Mouse (Mus musculus): ENCODE measurements around the gene Ssx2ip. TPM values are rescaled to one million over a fixed set of nuclear protein-coding genes. Genes with fewer than 3 reads are reported as not detected.

Ssx2ip gene
- total and polyA plus RNA-seq, 3 experiments = 12.8 to 64.0 (median 58.6) TPM

- Histone ChIP-seq H3K36me3 (replicated peaks) (peaks cover 93% of the 10 kb centered on the region), H3K4me3 (ENCODE audit: low read depth, low read length) (no peak overlapping the region), H3K27me3 (ENCODE audit: insufficient read depth, low read length) (no peaks in the 10 kb centered on the region), H3K4me1 (ENCODE audit: insufficient read depth, low read depth, low read length) (peaks cover 16% of the 10 kb centered on the region; the same call in 1 of the 2 replicates), H3K9me3 (replicated peaks) (no peaks in the 10 kb centered on the region)
- ATAC-seq (ENCODE audit: extremely low read depth, insufficient number of reproducible peaks, low FRiP score, poor library complexity, severe bottlenecking) = no peak
- DNase-seq (ENCODE audit: low spot score) = no peak
- TF ChIP-seq CTCF (IDR thresholded peaks at IDR 0.05; ENCODE audit: low read depth, low read length) = no peak
- no peak for TF ChIP-seq POLR2AphosphoS5 (IDR thresholded peaks at IDR 0.05; ENCODE audit: insufficient replicate concordance, low read depth, low read length)
- no peak for TF ChIP-seq GATA1 (IDR thresholded peaks at IDR 0.05; ENCODE audit: borderline replicate concordance, low read length)
- TF ChIP-seq GATA2 (IDR thresholded peaks at IDR 0.05; ENCODE audit: borderline replicate concordance, low read depth, low read length) = no peak
- TF ChIP-seq TAL1 (conservative IDR thresholded peaks at IDR 0.05; ENCODE audit: low read depth, low read length) = no peak
These were observed 30.2 kb downstream of the Ssx2ip start for GRCm38 (mm10) chr3:146434686-146435085.

DNA sequence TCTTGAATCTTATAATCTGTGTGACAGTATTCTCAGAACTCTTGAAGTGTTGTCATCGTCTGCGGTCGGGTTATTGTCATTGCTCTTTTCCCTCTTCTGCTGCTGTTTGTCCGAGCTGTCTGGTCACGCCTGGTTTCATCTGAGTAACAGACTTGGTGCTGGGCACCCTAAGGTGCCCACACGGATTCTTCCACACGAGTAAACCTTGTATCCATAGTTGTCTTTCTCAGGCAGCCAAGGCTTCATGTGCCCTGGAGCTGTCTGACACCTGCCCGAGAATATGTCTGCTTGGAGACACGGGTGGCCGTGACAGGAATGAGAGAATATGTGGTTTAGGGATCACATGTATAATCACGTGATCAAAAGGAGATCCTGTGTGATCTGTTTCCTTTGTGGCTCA lies 31.1 kb downstream of the Ssx2ip start:
- Histone ChIP-seq H3K36me3 (replicated peaks) (peaks cover 92% of the 10 kb centered on the region), H3K4me1 (ENCODE audit: insufficient read depth, low read depth, low read length) (peaks cover 16% of the 10 kb centered on the region; the same call in 1 of the 2 replicates), H3K9me3 (replicated peaks) (no peaks in the 10 kb centered on the region), H3K4me3 (ENCODE audit: low read depth, low read length) (no peak overlapping the region), H3K27me3 (ENCODE audit: insufficient read depth, low read length) (no peaks in the 10 kb centered on the region)
- no peak for TF ChIP-seq CTCF (IDR thresholded peaks at IDR 0.05; ENCODE audit: low read depth, low read length)
- DNase-seq (ENCODE audit: low spot score) (no peak), ATAC-seq (ENCODE audit: extremely low read depth, insufficient number of reproducible peaks, low FRiP score, poor library complexity, severe bottlenecking) (no peak)

DNA sequence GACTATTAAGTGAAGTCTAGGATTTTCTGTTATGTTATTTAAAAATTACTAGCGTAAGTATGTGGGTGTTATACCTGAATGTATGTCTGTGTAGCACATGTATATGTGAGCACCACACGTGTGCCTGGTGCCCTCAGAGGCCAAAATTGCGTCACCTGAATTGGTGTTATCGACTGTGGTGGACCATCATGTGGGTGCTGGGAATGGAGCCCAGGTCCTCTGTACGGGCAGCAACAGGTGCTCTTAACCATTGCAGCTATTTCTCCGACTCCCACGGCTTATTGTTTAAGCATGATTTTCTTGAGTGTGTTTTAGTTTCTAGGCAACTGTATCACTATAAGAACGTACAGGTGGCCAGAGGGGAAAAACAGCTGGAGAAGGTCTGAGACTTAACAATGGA lies 31.7 kb downstream of the Ssx2ip start:
- H3K27me3 ChIP-seq (ENCODE audit: insufficient read depth, low read length) = no peaks in the 10 kb centered on the region
- TF ChIP-seq TAL1 (conservative IDR thresholded peaks at IDR 0.05; ENCODE audit: low read depth, low read length) (no peak), CTCF (IDR thresholded peaks at IDR 0.05; ENCODE audit: low read depth, low read length) (no peak), POLR2AphosphoS5 (IDR thresholded peaks at IDR 0.05; ENCODE audit: insufficient replicate concordance, low read depth, low read length) (no peak), GATA2 (IDR thresholded peaks at IDR 0.05; ENCODE audit: borderline replicate concordance, low read depth, low read length) (no peak), GATA1 (IDR thresholded peaks at IDR 0.05; ENCODE audit: borderline replicate concordance, low read length) (no peak)
- ATAC-seq (ENCODE audit: extremely low read depth, insufficient number of reproducible peaks, low FRiP score, poor library complexity, severe bottlenecking) = no peak
- no peaks in the 10 kb centered on the region for H3K9me3 ChIP-seq (replicated peaks)
- no peak for DNase-seq (ENCODE audit: low spot score)
- H3K36me3 ChIP-seq (replicated peaks) = peaks cover 90% of the 10 kb centered on the region
- no peak overlapping the region for H3K4me3 ChIP-seq (ENCODE audit: low read depth, low read length)
- H3K4me1 ChIP-seq (ENCODE audit: insufficient read depth, low read depth, low read length) = peaks cover 16% of the 10 kb centered on the region; the same call in 1 of the 2 replicates

DNA sequence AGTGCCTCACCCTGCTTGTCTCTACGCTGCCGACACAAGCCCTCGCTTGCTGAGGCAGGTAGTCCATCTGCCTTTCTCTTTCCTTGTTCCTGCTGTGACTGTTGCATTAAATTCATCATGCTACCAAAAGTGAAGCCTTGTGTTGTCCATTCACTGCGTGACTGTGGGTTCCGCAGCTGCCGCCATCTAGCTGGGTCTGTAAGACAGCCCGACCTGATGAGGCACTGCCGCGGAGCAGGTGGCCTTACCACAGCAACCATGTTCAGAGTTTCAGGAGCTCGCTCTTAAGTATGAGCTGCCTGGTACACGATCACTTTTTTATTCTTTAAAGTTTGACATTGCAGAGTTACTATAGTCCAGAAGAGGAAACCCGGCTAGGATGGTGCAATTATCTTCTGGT lies 35.6 kb downstream of the Ssx2ip start:
- H3K9me3 ChIP-seq (replicated peaks) = no peaks in the 10 kb centered on the region
- ATAC-seq (ENCODE audit: extremely low read depth, insufficient number of reproducible peaks, low FRiP score, poor library complexity, severe bottlenecking) = no peak
- no peak for DNase-seq (ENCODE audit: low spot score)
- peaks cover 85% of the 10 kb centered on the region for H3K36me3 ChIP-seq (replicated peaks)
- TF ChIP-seq TAL1 (conservative IDR thresholded peaks at IDR 0.05; ENCODE audit: low read depth, low read length) (no peak), CTCF (IDR thresholded peaks at IDR 0.05; ENCODE audit: low read depth, low read length) (no peak), POLR2AphosphoS5 (IDR thresholded peaks at IDR 0.05; ENCODE audit: insufficient replicate concordance, low read depth, low read length) (no peak), GATA1 (IDR thresholded peaks at IDR 0.05; ENCODE audit: borderline replicate concordance, low read length) (no peak), GATA2 (IDR thresholded peaks at IDR 0.05; ENCODE audit: borderline replicate concordance, low read depth, low read length) (no peak)
- H3K4me3 ChIP-seq (ENCODE audit: low read depth, low read length) = no peak overlapping the region
- no peaks in the 10 kb centered on the region for H3K4me1 ChIP-seq (ENCODE audit: insufficient read depth, low read depth, low read length)
- H3K27me3 ChIP-seq (ENCODE audit: insufficient read depth, low read length) = no peaks in the 10 kb centered on the region

DNA sequence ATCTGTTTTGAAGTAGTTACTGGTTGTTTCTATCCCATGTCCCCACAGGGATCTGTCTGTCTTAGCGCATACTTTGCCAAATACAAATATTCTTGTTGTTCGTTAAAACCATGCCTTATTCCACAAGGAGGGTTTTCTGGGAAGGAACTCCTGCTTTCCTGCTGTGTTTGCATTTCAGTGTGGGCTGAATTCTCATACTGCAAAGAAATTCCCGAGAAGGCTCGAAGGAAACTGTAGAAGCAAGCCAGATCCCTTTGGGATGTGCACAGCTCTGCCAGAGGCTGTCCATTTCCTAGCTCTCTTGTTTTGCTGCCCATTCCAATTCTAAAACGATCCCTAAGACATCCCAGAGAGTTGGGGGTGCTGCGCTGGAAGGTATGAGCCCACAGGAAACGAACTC lies 36.0 kb downstream of the Ssx2ip start:
- ATAC-seq (ENCODE audit: extremely low read depth, insufficient number of reproducible peaks, low FRiP score, poor library complexity, severe bottlenecking) (no peak), DNase-seq (ENCODE audit: low spot score) (no peak)
- H3K27me3 ChIP-seq (ENCODE audit: insufficient read depth, low read length) = no peaks in the 10 kb centered on the region
- no peaks in the 10 kb centered on the region for H3K9me3 ChIP-seq (replicated peaks)
- TF ChIP-seq CTCF (IDR thresholded peaks at IDR 0.05; ENCODE audit: low read depth, low read length) (no peak), GATA2 (IDR thresholded peaks at IDR 0.05; ENCODE audit: borderline replicate concordance, low read depth, low read length) (no peak), TAL1 (conservative IDR thresholded peaks at IDR 0.05; ENCODE audit: low read depth, low read length) (no peak), POLR2AphosphoS5 (IDR thresholded peaks at IDR 0.05; ENCODE audit: insufficient replicate concordance, low read depth, low read length) (no peak), GATA1 (IDR thresholded peaks at IDR 0.05; ENCODE audit: borderline replicate concordance, low read length) (no peak)
- H3K36me3 ChIP-seq (replicated peaks) = peaks cover 85% of the 10 kb centered on the region
- no peaks in the 10 kb centered on the region for H3K4me1 ChIP-seq (ENCODE audit: insufficient read depth, low read depth, low read length)
- H3K4me3 ChIP-seq (ENCODE audit: low read depth, low read length) = no peak overlapping the region

GRCm38 (mm10) chr3:146442484-146442883 lies 38.0 kb downstream of the Ssx2ip start:
- no peak for TF ChIP-seq GATA2 (IDR thresholded peaks at IDR 0.05; ENCODE audit: borderline replicate concordance, low read depth, low read length)
- no peak for TF ChIP-seq POLR2AphosphoS5 (IDR thresholded peaks at IDR 0.05; ENCODE audit: insufficient replicate concordance, low read depth, low read length)
- TF ChIP-seq CTCF (IDR thresholded peaks at IDR 0.05; ENCODE audit: low read depth, low read length) = no peak
- TF ChIP-seq GATA1 (IDR thresholded peaks at IDR 0.05; ENCODE audit: borderline replicate concordance, low read length) = no peak
- TF ChIP-seq TAL1 (conservative IDR thresholded peaks at IDR 0.05; ENCODE audit: low read depth, low read length) = no peak
- H3K36me3 ChIP-seq (replicated peaks) = peaks cover 72% of the 10 kb centered on the region
- no peak overlapping the region for H3K4me3 ChIP-seq (ENCODE audit: low read depth, low read length)
- H3K27me3 ChIP-seq (ENCODE audit: insufficient read depth, low read length) = no peaks in the 10 kb centered on the region
- 0 out of 2 replicates have a peak, but pooled peaks have one; percentile 8 for ATAC-seq (ENCODE audit: extremely low read depth, insufficient number of reproducible peaks, low FRiP score, poor library complexity, severe bottlenecking)
- no peak for DNase-seq (ENCODE audit: low spot score)
- no peaks in the 10 kb centered on the region for H3K4me1 ChIP-seq (ENCODE audit: insufficient read depth, low read depth, low read length)
- peaks cover 6% of the 10 kb centered on the region for H3K9me3 ChIP-seq (replicated peaks)

DNA sequence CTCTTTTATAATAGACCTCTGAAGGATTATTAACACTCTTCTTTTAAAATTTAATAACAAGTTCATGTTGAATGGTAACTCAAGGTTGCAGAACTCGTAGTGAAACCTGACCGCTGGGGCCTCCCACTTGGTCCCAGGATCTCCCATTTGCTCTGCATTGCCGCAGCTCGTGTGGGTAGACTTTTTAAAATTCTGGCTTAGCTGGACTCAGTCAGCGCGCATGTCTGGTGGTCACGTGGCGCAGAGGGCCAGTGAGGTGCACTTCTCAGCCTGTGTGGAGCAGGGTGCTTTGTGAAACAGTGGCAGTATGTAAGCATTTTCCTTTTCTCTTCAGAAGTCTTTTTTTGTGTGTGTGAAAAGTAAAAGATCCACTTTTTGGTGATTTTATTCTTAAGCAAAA lies 38.5 kb downstream of the Ssx2ip start:
- TF ChIP-seq POLR2AphosphoS5 (IDR thresholded peaks at IDR 0.05; ENCODE audit: insufficient replicate concordance, low read depth, low read length) = no peak
- TF ChIP-seq GATA2 (IDR thresholded peaks at IDR 0.05; ENCODE audit: borderline replicate concordance, low read depth, low read length) = no peak
- TF ChIP-seq TAL1 (conservative IDR thresholded peaks at IDR 0.05; ENCODE audit: low read depth, low read length) = no peak
- TF ChIP-seq CTCF (IDR thresholded peaks at IDR 0.05; ENCODE audit: low read depth, low read length) = no peak
- no peak for TF ChIP-seq GATA1 (IDR thresholded peaks at IDR 0.05; ENCODE audit: borderline replicate concordance, low read length)
- Histone ChIP-seq H3K4me1 (ENCODE audit: insufficient read depth, low read depth, low read length) (no peaks in the 10 kb centered on the region), H3K36me3 (replicated peaks) (peaks cover 67% of the 10 kb centered on the region), H3K9me3 (replicated peaks) (peaks cover 6% of the 10 kb centered on the region), H3K4me3 (ENCODE audit: low read depth, low read length) (no peak overlapping the region), H3K27me3 (ENCODE audit: insufficient read depth, low read length) (no peaks in the 10 kb centered on the region)
- DNase-seq (ENCODE audit: low spot score) (no peak), ATAC-seq (ENCODE audit: extremely low read depth, insufficient number of reproducible peaks, low FRiP score, poor library complexity, severe bottlenecking) (no peak)

Measured in G1E (cell line).